Mouse (Mus musculus): ENCODE measurements around the gene Cdip1. TPM values are rescaled to one million over a fixed set of nuclear protein-coding genes. Genes with fewer than 3 reads are reported as not detected.

Gene Cdip1
- polyA plus RNA-seq, 1 experiment = 91.1 TPM

- no peak for DNase-seq (ENCODE audit: low read depth)
- TF ChIP-seq CTCF (IDR thresholded peaks at IDR 0.05; ENCODE audit: borderline replicate concordance, extremely low read depth, insufficient read depth, insufficient read length) (no peak), POLR2A (IDR thresholded peaks at IDR 0.05; ENCODE audit: borderline replicate concordance, extremely low read depth, insufficient read depth, insufficient read length, poor library complexity, severe bottlenecking) (no peak)
These were observed 84.6 kb downstream of the Cdip1 start for GRCm38 (mm10) chr16:4705541-4705940.

- no peak for DNase-seq (ENCODE audit: low read depth)
- TF ChIP-seq CTCF (IDR thresholded peaks at IDR 0.05; ENCODE audit: borderline replicate concordance, extremely low read depth, insufficient read depth, insufficient read length) = no peak
- TF ChIP-seq POLR2A (IDR thresholded peaks at IDR 0.05; ENCODE audit: borderline replicate concordance, extremely low read depth, insufficient read depth, insufficient read length, poor library complexity, severe bottlenecking) = no peak
These were observed 87.4 kb downstream of the Cdip1 start for GRCm38 (mm10) chr16:4702646-4703045.

- no peak for TF ChIP-seq CTCF (IDR thresholded peaks at IDR 0.05; ENCODE audit: borderline replicate concordance, extremely low read depth, insufficient read depth, insufficient read length)
- no peak for TF ChIP-seq POLR2A (IDR thresholded peaks at IDR 0.05; ENCODE audit: borderline replicate concordance, extremely low read depth, insufficient read depth, insufficient read length, poor library complexity, severe bottlenecking)
- no peak for DNase-seq (ENCODE audit: low read depth)
These were observed 88.9 kb downstream of the Cdip1 start for GRCm38 (mm10) chr16:4701211-4701610.

Other genes starting within 250 kb of the Cdip1 start
- gene Srl, start 248.5 kb downstream of the Cdip1 start, polyA plus RNA-seq (2012; rRNA removed) = 25.0 and 26.2 TPM in 2 replicates
- 13.6 and 16.6 TPM in 2 replicates for gene Tfap4, start 230.4 kb downstream of the Cdip1 start, polyA plus RNA-seq (2012; rRNA removed)
- 41.8 and 45.4 TPM in 2 replicates for gene Glis2, start 195.6 kb downstream of the Cdip1 start, polyA plus RNA-seq (2012; rRNA removed)
- 121 and 169 TPM in 2 replicates for gene Pam16, start 165.3 kb downstream of the Cdip1 start, polyA plus RNA-seq (2012; rRNA removed)
- 6.9 and 9.9 TPM in 2 replicates for gene Vasn, start 150.4 kb downstream of the Cdip1 start, polyA plus RNA-seq (2012; rRNA removed)
- gene Dnaja3, start 150.3 kb downstream of the Cdip1 start, polyA plus RNA-seq (2012; rRNA removed) = 23.5 and 28.7 TPM in 2 replicates
- 64.0 and 68.8 TPM in 2 replicates for gene Coro7, start 110.5 kb downstream of the Cdip1 start, polyA plus RNA-seq (2012; rRNA removed)
- 70.6 and 105 TPM in 2 replicates for gene Nmral1, start 70.9 kb downstream of the Cdip1 start, polyA plus RNA-seq (2012; rRNA removed)
- 52.2 and 59.0 TPM in 2 replicates for gene Hmox2, start 63.9 kb downstream of the Cdip1 start, polyA plus RNA-seq (2012; rRNA removed)
- gene 4930562C15Rik, start 45.1 kb upstream of the Cdip1 start, polyA plus RNA-seq (2012; rRNA removed) = not detected in 2 replicates
- 25.7 and 46.5 TPM in 2 replicates for gene Ubald1, start 90.0 kb upstream of the Cdip1 start, polyA plus RNA-seq (2012; rRNA removed)
- 152 and 169 TPM in 2 replicates for gene Mgrn1, start 96.0 kb upstream of the Cdip1 start, polyA plus RNA-seq (2012; rRNA removed)
- gene Nudt16l1, start 148.5 kb upstream of the Cdip1 start, polyA plus RNA-seq (2012; rRNA removed) = 102 and 141 TPM in 2 replicates
- gene Anks3, start 173.9 kb upstream of the Cdip1 start, polyA plus RNA-seq (2012; rRNA removed) = 99.8 and 131 TPM in 2 replicates
- not detected in 2 replicates for gene Sept12, start 207.6 kb upstream of the Cdip1 start, polyA plus RNA-seq (2012; rRNA removed)
- gene Smim22, start 217.0 kb upstream of the Cdip1 start, polyA plus RNA-seq (2012; rRNA removed) = 1.6 and 3.4 TPM in 2 replicates
- gene Rogdi, start 223.3 kb upstream of the Cdip1 start, polyA plus RNA-seq (2012; rRNA removed) = 149 and 158 TPM in 2 replicates